ENCODE assay signal across 8 mouse cellular contexts in the genomic region with DNA sequence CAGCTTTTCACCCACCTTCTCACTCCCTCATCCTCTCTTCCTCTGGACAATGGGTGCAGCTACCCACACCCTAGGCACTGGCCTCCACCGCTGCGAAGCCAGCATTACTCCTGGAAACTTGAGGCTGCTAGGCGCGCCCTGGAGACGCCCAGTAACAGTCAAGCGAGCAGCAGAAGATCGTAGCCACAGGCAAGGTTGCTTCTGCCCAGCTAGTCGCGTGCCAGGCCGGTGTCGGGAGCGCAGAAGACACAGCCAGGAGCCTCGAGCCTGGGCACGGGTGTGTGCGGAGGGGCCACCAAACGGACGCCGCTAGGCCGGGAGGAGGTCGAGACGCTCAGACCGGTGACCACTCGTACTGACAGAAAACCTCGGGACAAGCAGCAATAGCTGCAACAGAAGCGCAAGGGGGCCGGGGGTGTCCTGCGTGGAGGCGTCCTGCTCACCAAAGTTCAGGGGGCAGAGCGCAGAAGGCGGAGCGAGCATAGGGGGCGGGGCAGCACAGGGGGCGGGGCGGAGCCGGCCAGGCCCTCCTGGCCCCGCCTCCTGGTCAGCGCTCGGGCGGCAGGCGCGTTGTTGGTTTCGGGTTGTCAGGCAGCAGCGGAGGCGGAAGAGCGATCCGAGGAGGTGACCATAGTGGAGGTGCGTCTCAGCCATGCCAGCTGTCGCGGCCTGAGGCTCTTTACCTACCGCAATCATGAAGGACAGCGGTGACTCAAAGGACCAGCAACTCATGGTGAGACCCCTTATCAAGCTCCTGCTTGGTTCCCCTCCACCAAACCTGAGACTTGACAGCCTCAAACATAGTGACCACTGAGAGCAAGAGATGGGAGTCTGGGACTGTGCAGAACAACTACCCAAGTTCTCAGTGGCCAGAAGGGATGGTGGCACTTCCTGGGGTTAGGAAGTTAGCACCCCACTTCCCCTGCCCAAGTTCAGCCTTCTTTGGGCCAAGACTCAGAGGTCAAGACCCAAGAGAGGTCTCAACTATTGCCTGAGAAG. TPM values are rescaled to one million over a fixed set of nuclear protein-coding genes. Genes with fewer than 3 reads are reported as not detected.
DNase-seq lines count a peak whose midpoint lies in the region; ATAC-seq and TF ChIP-seq lines count a peak whose summit lies in the region.

Gene Kif19a, plus strand, starts transcription at position 569 of the 999 bp plus-strand sequence.

- no peaks in the 10 kb centered on the region for H3K36me3 ChIP-seq in C2C12 (ENCODE audit: control insufficient read depth, insufficient read depth)
- H3K36me3 ChIP-seq in embryonic facial prominence, embryonic 13.5 days: no peaks in the 10 kb centered on the region
- no peaks in the 10 kb centered on the region for H3K36me3 ChIP-seq in heart, embryonic 13.5 days
- H3K36me3 ChIP-seq in kidney, embryonic 15.5 days: no peaks in the 10 kb centered on the region

- peak within 1 kb of the TSS; percentile 78 for H3K4me2 ChIP-seq in embryonic facial prominence, embryonic 13.5 days
- H3K4me2 ChIP-seq in heart, embryonic 13.5 days: peak within 1 kb of the TSS; percentile 91
- peak within 1 kb of the TSS; percentile 93 for H3K4me2 ChIP-seq in kidney, embryonic 15.5 days

- H3K79me2 ChIP-seq in C2C12 (ENCODE audit: control insufficient read depth, insufficient read depth): no peaks in the 10 kb centered on the region

- no peaks in the 10 kb centered on the region for H3K9me3 ChIP-seq in embryonic facial prominence, embryonic 13.5 days
- no peaks in the 10 kb centered on the region for H3K9me3 ChIP-seq in heart, embryonic 13.5 days
- H3K9me3 ChIP-seq in kidney, embryonic 15.5 days (replicated peaks): no peaks in the 10 kb centered on the region

- H3K4me3 ChIP-seq in C2C12 (ENCODE audit: insufficient read depth, poor library complexity, severe bottlenecking): no peak within 1 kb of the TSS
- peak within 1 kb of the TSS; percentile 47 for H3K4me3 ChIP-seq in embryonic facial prominence, embryonic 13.5 days
- peak within 1 kb of the TSS; percentile 60 for H3K4me3 ChIP-seq in heart, embryonic 13.5 days
- peak within 1 kb of the TSS; percentile 48 for H3K4me3 ChIP-seq in kidney, embryonic 15.5 days (replicated peaks)
- peak within 1 kb of the TSS; percentile 44 for H3K4me3 ChIP-seq in olfactory bulb, adult 2 months (ENCODE audit: insufficient read depth, low read depth, low read length)

- peak within 1 kb of the TSS; percentile 28 for H3ac ChIP-seq in C2C12 (ENCODE audit: control insufficient read depth, insufficient read length, low read depth)

- ATAC-seq in embryonic facial prominence, embryonic 13.5 days (ENCODE audit: insufficient number of reproducible peaks, insufficient read depth, low FRiP score, low TSS enrichment, low read depth): peak; percentile 59
- no peak; the same call in 1 of the 2 replicates for ATAC-seq in heart, embryonic 13.5 days (ENCODE audit: extremely low read depth, insufficient number of reproducible peaks, low FRiP score, low TSS enrichment)
- ATAC-seq in kidney, embryonic 15.5 days (replicated peaks; ENCODE audit: low FRiP score): peak; percentile 78

- H3K4me1 ChIP-seq in embryonic facial prominence, embryonic 13.5 days: peaks cover 13% of the 10 kb centered on the region
- H3K4me1 ChIP-seq in heart, embryonic 13.5 days: peaks cover 4% of the 10 kb centered on the region
- H3K4me1 ChIP-seq in kidney, embryonic 15.5 days: peaks cover 13% of the 10 kb centered on the region
- peaks cover 10% of the 10 kb centered on the region for H3K4me1 ChIP-seq in olfactory bulb, adult 2 months (ENCODE audit: control insufficient read depth, insufficient read depth, low read length)

- peak within 1 kb of the TSS; percentile 67 for H3K9ac ChIP-seq in embryonic facial prominence, embryonic 13.5 days
- peak within 1 kb of the TSS; percentile 75 for H3K9ac ChIP-seq in heart, embryonic 13.5 days
- H3K9ac ChIP-seq in kidney, embryonic 15.5 days: peak within 1 kb of the TSS; percentile 45; the same call in 1 of the 2 replicates

- no peaks in the 10 kb centered on the region for H3K79me3 ChIP-seq in C2C12 (ENCODE audit: low read depth)

- H3K27me3 ChIP-seq in C2C12 (ENCODE audit: control insufficient read depth, insufficient read depth, insufficient read length): peaks cover 5% of the 10 kb centered on the region
- peaks cover 41% of the 10 kb centered on the region for H3K27me3 ChIP-seq in embryonic facial prominence, embryonic 13.5 days
- peaks cover 70% of the 10 kb centered on the region for H3K27me3 ChIP-seq in heart, embryonic 13.5 days (replicated peaks)
- peaks cover 41% of the 10 kb centered on the region for H3K27me3 ChIP-seq in kidney, embryonic 15.5 days

- no peak for TF ChIP-seq CTCF in C2C12 (IDR thresholded peaks at IDR 0.05; ENCODE audit: control insufficient read depth, insufficient read depth, insufficient read length)
- TF ChIP-seq CTCF in olfactory bulb, adult 2 months (IDR thresholded peaks at IDR 0.05; ENCODE audit: insufficient read depth, low read depth, low read length): no peak

- TF ChIP-seq POLR2A in olfactory bulb, adult 2 months (IDR thresholded peaks at IDR 0.05; ENCODE audit: insufficient read depth, low read depth, low read length): no peak

- no peak within 1 kb of the TSS for H3K27ac ChIP-seq in embryonic facial prominence, embryonic 13.5 days
- H3K27ac ChIP-seq in heart, embryonic 13.5 days (replicated peaks): no peak within 1 kb of the TSS
- no peak within 1 kb of the TSS for H3K27ac ChIP-seq in kidney, embryonic 15.5 days
- no peak within 1 kb of the TSS for H3K27ac ChIP-seq in olfactory bulb, adult 2 months (ENCODE audit: insufficient read depth, low read depth, low read length)

- 4% methylated on average over 51 of the region's 51 CpGs for WGBS in embryonic facial prominence, embryonic 13.5 days
- 4% methylated on average over 51 of the region's 51 CpGs for WGBS in heart, embryonic 13.5 days
- 3% methylated on average over 49 of the region's 51 CpGs for WGBS in kidney, embryonic 15.5 days
- 9% methylated on average over 51 of the region's 51 CpGs for WGBS in olfactory bulb, adult 2 months

- peak; percentile 79 for DNase-seq in adrenal gland, postnatal 10 days
- peak; percentile 62 for DNase-seq in lung, postnatal 10 days
- DNase-seq in layer of hippocampus, adult 18-20 months (ENCODE audit: low spot score in 2 of 2): no peak

TF ChIP-seq in C2C12, 6 proteins besides CTCF, POLR2A, EP300 and RAD21:
- TF ChIP-seq MYOD1 (IDR thresholded peaks at IDR 0.05; ENCODE audit: control insufficient read depth, insufficient read length, low read depth) (peak; percentile 4), CEBPB (IDR thresholded peaks at IDR 0.05; ENCODE audit: low read depth) (no peak), FOSL1 (IDR thresholded peaks at IDR 0.05; ENCODE audit: insufficient read depth, low read length, poor library complexity, severe bottlenecking) (no peak)

RNA-seq across cellular contexts. Expression of gene Kif19a, which starts in this region (rescaled TPM):
- 0.25 TPM for polyA plus RNA-seq in C2C12 (2012; fragmentation: generic; extraction: Trizol)
- 1 to 10 TPM in 1 of 2 experiments, under 1 TPM in 1; 0.67 to 1.1 TPM for total RNA-seq in adrenal gland, postnatal 10 days (2021)
- 0.69 and 2.2 TPM in 2 replicates for polyA plus RNA-seq in embryonic facial prominence, embryonic 13.5 days (2015; fragmentation: Nextera tagmentation; extraction: Ambion mirVana)
- 0.17 TPM in 1 of 2 replicates, not detected in the other for polyA plus RNA-seq in heart, embryonic 13.5 days (2015; fragmentation: Nextera tagmentation; extraction: Ambion mirVana)
- 0.09 TPM in 2 replicates for polyA plus RNA-seq in kidney, embryonic 15.5 days (2015; fragmentation: Nextera tagmentation; extraction: Ambion mirVana)
- not detected in 2 replicates for polyA plus RNA-seq in olfactory bulb, adult 2 months (2012; ENCODE audit: insufficient read depth, insufficient read length, low replicate concordance, missing spikeins)
- total RNA-seq in layer of hippocampus, adult 18-20 months (2021): 1 to 10 TPM; 3.0 to 3.1 TPM

Comparison
In these comparisons a context has a peak if more than half of its experiments do, and no peak if none do; other contexts are left out.
1. Peak in ATAC-seq, H3K4me3 ChIP-seq, H3K9ac ChIP-seq and H3K4me2 ChIP-seq in kidney, embryonic 15.5 days; RNA of the gene not detected or under 1 TPM.
2. DNase-seq: peak in adrenal gland, postnatal 10 days (single experiment) and lung, postnatal 10 days (single experiment); none in layer of hippocampus, adult 18-20 months (0 of 2).
3. Peak in every context shown above with its lines, with median percentiles within 50 percentile points of each other: H3K4me2 ChIP-seq and H3K9ac ChIP-seq.